Mouse (Mus musculus) CD4-positive naive resting alpha-beta T cell, adult 57 days (primary cell): Measurements from ENCODE around the gene Olfr1356. TPM values are rescaled to one million over a fixed set of nuclear protein-coding genes. Genes with fewer than 3 reads are reported as not detected.

ENCODE experiments used
- total RNA-seq: library from RNA; stranded (reverse); gene quantifications from one replicate; pipeline ENCODE4 v1.2.4, GENCODE M21; 2023

Olfr1356 gene
- total RNA-seq: not detected

GRCm38 (mm10) chr10:78852066-78852465, at the start of gene Olfr1356:
TSS of gene Olfr1356 (minus strand) at chr10:78852166.

GRCm38 (mm10) chr10:78875240-78875639, 23.3 kb upstream of the Olfr1356 start, which contains the start of gene Olfr1355:
TSS of gene Olfr1355 (plus strand) at chr10:78875540.

Other genes with a start within 250 kb of the Olfr1356 start
- gene Olfr1357, start 234.1 kb downstream of the Olfr1356 start, total RNA-seq: not detected
- gene Casp14, start 133.9 kb downstream of the Olfr1356 start, total RNA-seq: not detected
- not detected for gene Ccdc105, start 99.1 kb downstream of the Olfr1356 start, total RNA-seq
- not detected for gene Slc1a6, start 71.7 kb downstream of the Olfr1356 start, total RNA-seq
- gene Olfr1355, start 23.4 kb upstream of the Olfr1356 start, total RNA-seq: not detected
- gene Olfr1354, start 61.0 kb upstream of the Olfr1356 start, total RNA-seq: not detected
- not detected for gene Olfr8, start 98.5 kb upstream of the Olfr1356 start, total RNA-seq
- not detected for gene Olfr1353, start 111.1 kb upstream of the Olfr1356 start, total RNA-seq
- gene Olfr1352, start 128.9 kb upstream of the Olfr1356 start, total RNA-seq: not detected
- not detected for gene Olfr1351, start 160.3 kb upstream of the Olfr1356 start, total RNA-seq
- gene Olfr57, start 176.6 kb upstream of the Olfr1356 start, total RNA-seq: not detected
- 16.2 TPM for gene 2610008E11Rik, start 245.4 kb upstream of the Olfr1356 start, total RNA-seq